Mouse (Mus musculus): ENCODE measurements around the gene Tmem59l. TPM values are rescaled to one million over a fixed set of nuclear protein-coding genes. Genes with fewer than 3 reads are reported as not detected.

Tmem59l gene
- polyA plus RNA-seq, 1 experiment = not detected

DNA sequence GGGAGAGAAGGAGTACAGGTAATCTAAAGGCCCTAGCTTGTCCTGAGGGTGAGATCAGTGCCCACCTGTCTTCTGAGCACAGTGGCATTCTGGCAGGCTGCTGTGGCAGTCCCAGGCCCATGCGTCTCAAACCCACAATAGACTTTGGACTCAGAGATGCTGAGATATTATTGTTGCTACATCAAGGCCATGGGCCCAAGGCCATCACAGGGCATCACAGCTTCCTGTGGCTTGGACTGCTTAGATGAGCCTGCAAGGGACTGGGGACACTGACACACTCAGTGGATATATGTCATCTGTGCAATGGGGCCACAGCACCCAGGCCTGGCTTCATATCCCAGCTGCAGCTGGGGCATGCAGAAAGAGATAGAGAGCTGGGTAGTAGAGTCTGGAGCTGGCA, 30.2 kb downstream of the Tmem59l start:
- Histone ChIP-seq H3K4me1 (ENCODE audit: control insufficient read depth, insufficient read depth, low read length) (peaks cover 2% of the 10 kb centered on the region; the same call in 1 of the 2 replicates), H3K4me3 (ENCODE audit: insufficient read depth, low read length) (no peak overlapping the region), H3K27ac (ENCODE audit: insufficient read depth, low read depth, low read length) (no peak overlapping the region)
- TF ChIP-seq CTCF (IDR thresholded peaks at IDR 0.05; ENCODE audit: low read depth, low read length) (no peak), POLR2A (IDR thresholded peaks at IDR 0.05; ENCODE audit: borderline replicate concordance, low read depth, low read length) (no peak)

DNA sequence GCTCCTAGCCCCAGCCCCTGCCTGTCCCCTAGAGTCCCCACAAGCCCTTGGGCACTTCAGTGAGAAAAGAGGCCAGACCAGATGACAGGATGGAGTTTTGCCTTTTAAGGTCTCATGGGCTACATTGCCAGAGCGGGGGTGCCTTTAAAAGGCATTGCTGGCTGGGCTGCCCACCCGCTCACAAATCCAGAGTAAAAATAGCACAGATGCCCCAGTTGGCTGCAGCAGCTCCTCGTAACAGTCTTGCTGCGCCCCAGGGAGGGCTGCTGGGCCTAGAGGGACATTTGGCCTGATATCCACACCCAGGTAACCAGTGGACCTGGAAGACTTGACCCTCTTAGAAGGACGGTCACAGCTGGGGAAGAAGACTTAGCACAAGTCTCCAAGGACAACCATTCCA, 33.3 kb downstream of the Tmem59l start:
- Histone ChIP-seq H3K27ac (ENCODE audit: insufficient read depth, low read depth, low read length) (no peak overlapping the region), H3K4me3 (ENCODE audit: insufficient read depth, low read length) (no peak overlapping the region), H3K4me1 (ENCODE audit: control insufficient read depth, insufficient read depth, low read length) (no peaks in the 10 kb centered on the region)
- TF ChIP-seq POLR2A (IDR thresholded peaks at IDR 0.05; ENCODE audit: borderline replicate concordance, low read depth, low read length) (no peak), CTCF (IDR thresholded peaks at IDR 0.05; ENCODE audit: low read depth, low read length) (no peak)

DNA sequence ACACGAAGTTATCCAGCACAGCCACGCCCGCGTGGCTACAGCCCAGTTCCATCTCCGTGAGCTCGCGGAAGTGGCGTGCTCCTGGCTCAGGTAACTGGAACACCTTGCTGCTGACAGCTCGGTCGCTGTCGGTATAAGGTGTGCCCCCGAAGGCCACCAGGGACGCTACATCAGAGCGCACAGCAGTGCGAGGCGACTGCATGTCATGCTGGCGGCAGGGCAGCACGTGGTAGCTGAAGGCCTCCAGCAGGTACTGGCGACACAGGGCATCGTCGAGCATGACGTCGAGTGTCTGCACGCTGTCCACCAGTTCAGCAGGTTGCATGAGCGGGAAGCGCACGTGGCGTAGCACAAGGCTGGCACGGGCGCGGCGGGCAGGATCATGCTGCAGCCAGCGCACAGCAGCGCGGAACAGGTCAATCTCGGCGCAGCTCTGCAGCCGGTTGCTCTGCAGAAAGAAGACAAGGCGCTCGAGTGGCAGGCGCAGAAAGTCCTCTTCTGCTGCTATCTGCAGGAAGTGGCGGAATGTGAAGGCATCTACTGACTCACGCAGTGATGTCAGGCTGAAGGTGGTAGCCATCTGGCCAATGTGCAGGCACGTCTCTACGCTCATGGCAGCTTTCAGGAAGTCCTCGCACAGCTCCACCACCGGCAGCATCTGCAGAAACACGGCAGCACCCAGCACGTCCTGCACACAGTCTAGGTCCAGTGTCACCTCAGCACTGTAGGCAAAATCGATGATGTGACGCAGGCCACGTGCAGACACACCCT, 34.8 kb downstream of the Tmem59l start:
- Histone ChIP-seq H3K27ac (ENCODE audit: insufficient read depth, low read depth, low read length) (no peak overlapping the region), H3K4me3 (ENCODE audit: insufficient read depth, low read length) (no peak overlapping the region), H3K4me1 (ENCODE audit: control insufficient read depth, insufficient read depth, low read length) (no peaks in the 10 kb centered on the region)
- no peak for TF ChIP-seq POLR2A (IDR thresholded peaks at IDR 0.05; ENCODE audit: borderline replicate concordance, low read depth, low read length)
- TF ChIP-seq CTCF (IDR thresholded peaks at IDR 0.05; ENCODE audit: low read depth, low read length) = no peak

DNA sequence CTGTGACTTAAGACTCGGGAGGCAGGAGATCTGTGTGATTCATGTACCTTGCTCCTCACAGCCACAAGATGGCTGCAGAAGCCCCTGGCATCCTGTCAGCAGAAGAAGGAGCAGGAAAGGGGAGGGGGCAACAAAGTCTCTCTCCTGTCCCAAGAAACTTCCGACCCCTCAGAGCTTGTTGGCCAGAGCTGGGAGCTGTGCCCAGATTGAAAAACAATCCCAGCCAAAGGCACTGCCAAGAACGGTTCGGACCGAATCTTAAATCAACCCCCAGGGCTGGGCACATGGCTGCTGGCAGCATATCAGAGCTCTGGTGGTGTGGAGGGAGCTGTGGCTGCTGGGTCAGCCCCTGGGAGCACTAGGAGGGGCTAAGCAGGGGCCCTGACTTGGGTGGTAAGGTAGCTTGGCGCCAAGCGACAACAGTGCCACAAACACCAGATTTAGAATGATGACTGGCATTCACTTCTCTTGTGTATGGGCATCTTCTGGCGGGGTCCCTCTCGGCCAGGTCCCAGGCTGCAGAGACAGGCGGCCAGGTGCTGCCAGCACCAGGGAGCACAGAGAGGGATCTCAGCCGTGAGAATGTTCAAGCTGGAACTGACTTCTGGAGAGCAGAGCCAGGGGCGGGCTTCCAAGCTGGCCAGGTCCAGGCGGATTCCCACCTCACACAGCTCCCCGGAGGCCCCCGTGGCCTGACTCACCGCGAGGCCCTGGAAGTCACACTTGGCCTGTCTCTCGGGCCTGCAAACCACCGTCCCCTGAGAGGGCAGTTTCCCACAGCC, 39.3 kb downstream of the Tmem59l start:
- no peaks in the 10 kb centered on the region for H3K4me1 ChIP-seq (ENCODE audit: control insufficient read depth, insufficient read depth, low read length)
- TF ChIP-seq POLR2A (IDR thresholded peaks at IDR 0.05; ENCODE audit: borderline replicate concordance, low read depth, low read length) (no peak), CTCF (IDR thresholded peaks at IDR 0.05; ENCODE audit: low read depth, low read length) (no peak)
- no peak overlapping the region for H3K4me3 ChIP-seq (ENCODE audit: insufficient read depth, low read length)
- H3K27ac ChIP-seq (ENCODE audit: insufficient read depth, low read depth, low read length) = no peak overlapping the region

DNA sequence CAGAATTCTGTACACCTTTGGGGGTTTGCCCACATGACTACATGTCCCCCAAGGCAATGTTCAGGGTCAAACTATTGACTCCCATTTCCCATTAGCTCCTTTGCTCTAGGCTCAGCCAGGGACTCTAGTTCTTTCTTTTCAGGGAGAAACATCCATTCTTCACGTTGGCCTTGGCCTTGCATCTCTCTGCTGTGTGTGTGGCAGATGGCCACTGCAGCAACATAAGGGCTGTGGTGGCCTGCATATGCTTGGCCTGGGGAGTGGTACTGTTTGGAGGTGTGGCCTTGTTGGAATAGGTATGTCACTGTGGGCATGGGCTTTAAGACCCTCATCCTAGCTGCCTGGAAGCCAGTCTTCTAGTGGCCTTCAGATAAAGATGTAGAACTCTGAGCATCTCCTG, 41.2 kb downstream of the Tmem59l start:
- H3K4me3 ChIP-seq (ENCODE audit: insufficient read depth, low read length) = no peak overlapping the region
- H3K4me1 ChIP-seq (ENCODE audit: control insufficient read depth, insufficient read depth, low read length) = no peaks in the 10 kb centered on the region
- no peak overlapping the region for H3K27ac ChIP-seq (ENCODE audit: insufficient read depth, low read depth, low read length)
- TF ChIP-seq POLR2A (IDR thresholded peaks at IDR 0.05; ENCODE audit: borderline replicate concordance, low read depth, low read length) (no peak), CTCF (IDR thresholded peaks at IDR 0.05; ENCODE audit: low read depth, low read length) (no peak)

DNA sequence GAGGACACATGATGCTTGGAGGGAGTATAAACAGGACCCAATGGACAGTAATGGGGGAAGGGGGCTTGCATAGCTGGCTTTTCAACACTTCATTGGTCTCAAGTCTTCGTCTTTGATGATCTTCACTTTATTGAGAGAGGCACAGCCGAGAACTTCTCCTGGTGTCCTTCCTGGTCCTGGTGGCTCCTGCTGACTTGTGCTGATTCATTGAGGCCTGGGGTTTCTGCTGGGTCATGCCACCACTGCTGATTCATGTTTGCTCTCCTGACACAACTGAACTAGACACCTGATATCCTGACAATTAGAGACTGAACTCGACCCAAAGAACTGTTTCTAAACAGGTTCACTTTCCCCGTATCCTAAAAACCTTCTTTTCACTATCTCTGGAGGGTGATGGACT, 43.8 kb downstream of the Tmem59l start:
- H3K4me1 ChIP-seq (ENCODE audit: control insufficient read depth, insufficient read depth, low read length) = peaks cover 6% of the 10 kb centered on the region
- no peak overlapping the region for H3K27ac ChIP-seq (ENCODE audit: insufficient read depth, low read depth, low read length)
- TF ChIP-seq POLR2A (IDR thresholded peaks at IDR 0.05; ENCODE audit: borderline replicate concordance, low read depth, low read length) = no peak
- TF ChIP-seq CTCF (IDR thresholded peaks at IDR 0.05; ENCODE audit: low read depth, low read length) = no peak
- H3K4me3 ChIP-seq (ENCODE audit: insufficient read depth, low read length) = no peak overlapping the region

DNA sequence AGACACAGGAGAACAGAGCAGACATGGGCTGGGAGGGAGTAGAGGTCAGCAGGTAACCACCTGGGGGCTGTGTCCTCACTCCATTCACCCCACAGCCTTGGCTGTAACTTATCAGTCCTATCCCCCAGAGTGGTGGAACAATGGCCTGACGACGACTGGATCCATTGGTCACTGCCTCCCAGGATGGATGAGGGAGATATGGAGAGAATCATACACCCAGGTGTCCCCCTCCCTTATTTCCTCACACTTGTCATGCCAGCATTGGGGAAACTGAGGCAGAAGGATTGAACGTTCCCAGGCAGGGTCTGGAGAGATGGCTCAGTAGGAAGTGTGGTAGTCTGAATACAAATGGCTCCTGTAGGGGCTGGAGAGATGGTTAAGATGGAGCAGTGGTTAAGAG, 45.6 kb downstream of the Tmem59l start:
- Histone ChIP-seq H3K4me1 (ENCODE audit: control insufficient read depth, insufficient read depth, low read length) (peaks cover 7% of the 10 kb centered on the region), H3K4me3 (ENCODE audit: insufficient read depth, low read length) (no peak overlapping the region), H3K27ac (ENCODE audit: insufficient read depth, low read depth, low read length) (no peak overlapping the region)
- TF ChIP-seq POLR2A (IDR thresholded peaks at IDR 0.05; ENCODE audit: borderline replicate concordance, low read depth, low read length) = no peak
- no peak for TF ChIP-seq CTCF (IDR thresholded peaks at IDR 0.05; ENCODE audit: low read depth, low read length)

DNA sequence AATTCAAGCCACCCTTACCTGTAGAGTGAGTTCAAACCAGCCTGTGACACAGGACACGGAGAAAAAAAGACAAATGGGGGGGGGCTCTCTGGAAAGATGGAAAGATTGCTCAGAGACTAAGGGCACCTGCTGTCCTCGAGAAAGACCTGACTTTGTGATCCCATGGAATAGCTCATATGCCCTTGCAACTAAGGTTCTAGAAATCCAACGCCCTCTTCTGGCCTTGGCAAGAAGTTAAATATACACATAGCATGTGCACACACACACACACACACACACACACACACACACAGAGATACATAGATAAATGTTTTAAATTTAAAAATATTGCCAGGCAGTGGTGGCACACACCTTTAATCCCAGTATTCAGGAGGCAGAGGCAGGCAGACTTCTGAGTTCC, 46.9 kb downstream of the Tmem59l start:
- peaks cover 7% of the 10 kb centered on the region for H3K4me1 ChIP-seq (ENCODE audit: control insufficient read depth, insufficient read depth, low read length)
- peak overlapping the region; percentile 68; the same call in 1 of the 2 replicates for H3K4me3 ChIP-seq (ENCODE audit: insufficient read depth, low read length)
- no peak overlapping the region for H3K27ac ChIP-seq (ENCODE audit: insufficient read depth, low read depth, low read length)
- TF ChIP-seq POLR2A (IDR thresholded peaks at IDR 0.05; ENCODE audit: borderline replicate concordance, low read depth, low read length) (no peak), CTCF (IDR thresholded peaks at IDR 0.05; ENCODE audit: low read depth, low read length) (no peak)

DNA sequence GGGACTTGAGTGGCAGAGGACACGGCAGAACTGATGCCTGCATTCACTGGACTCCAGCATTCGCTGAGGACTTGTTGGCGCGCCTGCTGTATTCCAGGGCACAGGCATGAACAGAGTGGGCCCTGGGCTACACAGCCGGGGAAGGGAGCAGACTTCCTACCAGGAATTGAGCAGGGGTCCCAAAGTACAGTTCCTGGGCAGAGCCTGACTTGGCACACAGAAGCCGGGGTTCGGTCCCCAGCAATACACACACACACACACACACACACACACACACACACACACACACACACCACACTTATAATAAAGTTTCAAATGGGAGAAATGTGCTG, 47.3 kb downstream of the Tmem59l start:
- TF ChIP-seq POLR2A (IDR thresholded peaks at IDR 0.05; ENCODE audit: borderline replicate concordance, low read depth, low read length) (0 out of 2 replicates have a peak, but pooled peaks have one; percentile 71), CTCF (IDR thresholded peaks at IDR 0.05; ENCODE audit: low read depth, low read length) (no peak)
- Histone ChIP-seq H3K4me3 (ENCODE audit: insufficient read depth, low read length) (peak overlapping the region; percentile 68), H3K27ac (ENCODE audit: insufficient read depth, low read depth, low read length) (no peak overlapping the region), H3K4me1 (ENCODE audit: control insufficient read depth, insufficient read depth, low read length) (peaks cover 7% of the 10 kb centered on the region)

All from bone marrow macrophage, adult 2 months (primary cell).